Mouse (Mus musculus): Measurements from ENCODE around the gene Ccdc14.

DNA sequence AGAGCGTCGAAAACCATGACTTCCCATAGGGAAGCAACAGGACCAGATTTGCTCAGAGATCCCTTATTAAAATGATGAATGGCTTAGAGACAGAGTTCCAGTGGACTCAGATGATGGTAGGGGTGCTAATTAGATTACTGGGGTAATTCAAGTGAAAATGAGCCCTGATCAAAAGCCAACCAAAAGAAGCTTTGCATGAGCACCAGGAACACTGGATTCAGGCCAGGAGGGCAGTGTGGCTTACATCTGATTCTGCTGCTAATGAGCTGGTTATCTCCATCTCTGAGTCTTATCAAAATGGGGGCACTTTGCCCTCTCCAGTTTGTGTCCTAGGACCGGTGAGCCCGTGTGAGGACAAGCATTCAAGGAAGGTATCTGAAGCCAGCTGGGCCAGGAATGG is 78.0 kb downstream of the Ccdc14 start:
- TF ChIP-seq CTCF (IDR thresholded peaks at IDR 0.05; ENCODE audit: extremely low read depth, insufficient read depth, insufficient read length, insufficient replicate concordance) (no peak), POLR2A (IDR thresholded peaks at IDR 0.05; ENCODE audit: low read depth, low read length) (no peak)

Data from spleen, adult 2 months (tissue).